Mouse (Mus musculus): ENCODE data around the gene Cdhr4. TPM values are rescaled to one million over a fixed set of nuclear protein-coding genes. Genes with fewer than 3 reads are reported as not detected.

Gene Cdhr4
- polyA plus RNA-seq, 1 experiment from 2014 or later, result 15.7 TPM

DNA sequence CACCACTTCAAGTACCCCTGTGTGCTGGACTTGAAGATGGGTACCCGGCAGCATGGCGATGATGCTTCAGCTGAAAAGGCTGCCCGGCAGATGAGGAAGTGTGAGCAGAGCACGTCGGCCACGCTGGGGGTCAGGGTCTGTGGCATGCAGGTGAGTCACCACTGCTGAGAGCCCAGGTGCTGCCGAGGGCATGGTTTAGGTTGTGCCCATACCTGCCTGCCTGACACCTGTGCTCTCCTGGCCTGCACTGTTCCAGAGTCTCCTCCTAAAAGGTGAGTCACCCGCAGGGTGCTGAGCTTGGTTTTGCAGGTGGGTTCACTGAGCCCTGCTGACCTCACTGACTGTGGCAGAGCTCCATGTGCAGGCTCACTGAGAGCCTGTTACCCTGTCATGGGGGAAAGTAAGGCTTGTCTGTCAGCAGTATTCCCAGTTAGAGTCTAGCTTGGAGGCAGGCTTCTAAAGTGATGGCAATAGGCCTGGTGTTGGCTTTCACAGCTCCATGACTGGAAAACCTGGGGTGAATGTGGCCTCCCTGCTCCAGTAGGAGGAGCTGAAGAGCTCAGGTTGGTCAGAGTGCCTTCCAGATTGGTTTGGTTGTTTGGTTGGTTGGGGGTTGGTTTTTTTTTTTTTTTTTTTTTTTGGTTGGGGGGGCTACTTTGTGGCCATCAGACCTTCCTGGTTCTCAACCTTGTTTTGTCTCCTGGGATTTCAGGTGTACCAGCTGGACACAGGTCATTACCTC, 52.6 kb downstream of the Cdhr4 start:
- DNase-seq (ENCODE audit: low spot score) (no peak), ATAC-seq (replicated peaks; ENCODE audit: low FRiP score, low TSS enrichment, low read depth) (no peak)
- no peak overlapping the region for H3K27ac ChIP-seq (ENCODE audit: low read depth)
- H3K9me3 ChIP-seq (ENCODE audit: control insufficient read depth, low read length), result no peaks in the 10 kb centered on the region
- H3K27me3 ChIP-seq (replicated peaks; ENCODE audit: control insufficient read depth, insufficient read depth, low read length), result no peaks in the 10 kb centered on the region
- peaks cover 64% of the 10 kb centered on the region for H3K36me3 ChIP-seq (ENCODE audit: control insufficient read depth, insufficient read depth, low read length)
- no peak overlapping the region for H3K4me2 ChIP-seq (ENCODE audit: low read length)
- H3K4me1 ChIP-seq (replicated peaks; ENCODE audit: control insufficient read depth, insufficient read depth, low read length), result peaks cover 12% of the 10 kb centered on the region; the same call in 1 of the 2 replicates
- WGBS, result 97% methylated on average over 8 of the region's 8 CpGs
- no peak overlapping the region for H3K4me3 ChIP-seq (ENCODE audit: low read depth, low read length)
- no peak overlapping the region for H3K9ac ChIP-seq (ENCODE audit: low read length)

- 94% methylated on average over 4 of the region's 4 CpGs for WGBS
- H3K9ac ChIP-seq (ENCODE audit: low read length), result no peak overlapping the region
- H3K4me2 ChIP-seq (ENCODE audit: low read length), result no peak overlapping the region
- H3K27me3 ChIP-seq (replicated peaks; ENCODE audit: control insufficient read depth, insufficient read depth, low read length), result no peaks in the 10 kb centered on the region
- DNase-seq (ENCODE audit: low spot score), result no peak
- H3K27ac ChIP-seq (ENCODE audit: low read depth), result no peak overlapping the region
- ATAC-seq (replicated peaks; ENCODE audit: low FRiP score, low TSS enrichment, low read depth), result no peak
- peaks cover 15% of the 10 kb centered on the region; the same call in 1 of the 2 replicates for H3K4me1 ChIP-seq (replicated peaks; ENCODE audit: control insufficient read depth, insufficient read depth, low read length)
- H3K9me3 ChIP-seq (ENCODE audit: control insufficient read depth, low read length), result no peaks in the 10 kb centered on the region
- peaks cover 67% of the 10 kb centered on the region for H3K36me3 ChIP-seq (ENCODE audit: control insufficient read depth, insufficient read depth, low read length)
- H3K4me3 ChIP-seq (ENCODE audit: low read depth, low read length), result no peak overlapping the region
Measured at GRCm38 (mm10) chr9:108046582-108046981, 54.3 kb downstream of the Cdhr4 start.

DNA sequence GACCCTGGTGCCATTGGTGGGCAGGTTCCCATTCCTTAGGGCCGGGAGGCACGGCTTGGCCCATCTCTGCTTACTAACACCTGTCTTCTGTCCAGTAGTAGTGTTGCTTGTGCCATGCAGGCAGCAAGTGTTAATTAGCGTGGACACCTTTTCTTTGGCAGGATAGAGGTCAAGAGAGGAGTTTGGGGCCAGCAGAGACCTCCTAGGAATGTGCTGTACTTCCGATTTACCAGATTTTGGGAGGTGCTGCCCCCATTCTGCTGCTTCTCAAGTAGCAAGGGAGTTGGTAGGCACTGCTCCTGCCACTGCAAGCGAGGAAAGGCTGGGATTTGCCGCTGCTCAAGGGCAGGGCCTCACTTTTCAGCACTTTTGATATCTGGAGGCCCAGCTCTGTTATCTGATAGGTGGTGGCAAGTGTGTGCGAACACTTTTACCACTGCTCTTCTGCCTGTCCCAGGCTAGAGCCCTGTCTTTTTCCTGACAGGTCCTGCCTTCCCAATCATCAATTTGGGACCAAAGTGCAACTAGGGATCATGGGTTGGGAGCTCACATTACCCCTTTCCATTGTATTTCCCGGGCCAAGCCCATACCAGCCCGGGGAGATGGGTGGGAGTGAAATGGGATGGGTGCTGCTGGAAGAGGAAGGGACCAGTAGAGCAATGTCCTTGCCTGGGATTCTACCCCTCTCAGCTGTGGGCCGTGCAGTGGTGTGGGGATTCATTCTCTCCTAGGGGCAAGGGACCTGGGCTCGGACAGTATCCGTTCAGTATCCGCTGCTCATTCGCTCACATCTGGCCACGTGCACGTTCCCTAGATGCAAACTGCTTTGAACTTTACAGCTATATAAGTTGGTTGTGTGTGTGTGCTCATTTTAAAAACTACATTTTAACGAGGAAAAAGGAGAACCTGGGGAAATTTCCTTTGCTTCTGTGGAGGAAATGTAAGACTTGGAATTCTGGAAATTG, 55.6 kb downstream of the Cdhr4 start:
- Histone ChIP-seq H3K9ac (ENCODE audit: low read length) (peak overlapping the region; percentile 82; the same call in 1 of the 2 replicates), H3K27ac (ENCODE audit: low read depth) (peak overlapping the region; percentile 74), H3K4me2 (ENCODE audit: low read length) (peak overlapping the region; percentile 93), H3K4me1 (replicated peaks; ENCODE audit: control insufficient read depth, insufficient read depth, low read length) (peaks cover 15% of the 10 kb centered on the region; the same call in 1 of the 2 replicates), H3K9me3 (ENCODE audit: control insufficient read depth, low read length) (no peaks in the 10 kb centered on the region), H3K27me3 (replicated peaks; ENCODE audit: control insufficient read depth, insufficient read depth, low read length) (no peaks in the 10 kb centered on the region), H3K36me3 (ENCODE audit: control insufficient read depth, insufficient read depth, low read length) (peaks cover 58% of the 10 kb centered on the region), H3K4me3 (ENCODE audit: low read depth, low read length) (peak overlapping the region; percentile 91; the same call in 1 of the 2 replicates)
- WGBS, result 48% methylated on average over 17 of the region's 17 CpGs
- no peak for DNase-seq (ENCODE audit: low spot score)
- no peak for ATAC-seq (replicated peaks; ENCODE audit: low FRiP score, low TSS enrichment, low read depth)

- H3K4me3 ChIP-seq (ENCODE audit: low read depth, low read length), result peak overlapping the region; percentile 91
- peak; percentile 44 for ATAC-seq (replicated peaks; ENCODE audit: low FRiP score, low TSS enrichment, low read depth)
- no peaks in the 10 kb centered on the region for H3K27me3 ChIP-seq (replicated peaks; ENCODE audit: control insufficient read depth, insufficient read depth, low read length)
- peak overlapping the region; percentile 82 for H3K9ac ChIP-seq (ENCODE audit: low read length)
- peak overlapping the region; percentile 74 for H3K27ac ChIP-seq (ENCODE audit: low read depth)
- WGBS, result 1% methylated on average over 19 of the region's 19 CpGs
- peaks cover 53% of the 10 kb centered on the region for H3K36me3 ChIP-seq (ENCODE audit: control insufficient read depth, insufficient read depth, low read length)
- peak overlapping the region; percentile 93 for H3K4me2 ChIP-seq (ENCODE audit: low read length)
- no peaks in the 10 kb centered on the region for H3K9me3 ChIP-seq (ENCODE audit: control insufficient read depth, low read length)
- no peak for DNase-seq (ENCODE audit: low spot score)
- peaks cover 19% of the 10 kb centered on the region; the same call in 1 of the 2 replicates for H3K4me1 ChIP-seq (replicated peaks; ENCODE audit: control insufficient read depth, insufficient read depth, low read length)
Measured at GRCm38 (mm10) chr9:108048566-108048955, 56.3 kb downstream of the Cdhr4 start.

GRCm38 (mm10) chr9:108049016-108049455, 56.7 kb downstream of the Cdhr4 start, which contains the start of gene Gmppb:
TSS of gene Gmppb (plus strand) at chr9:108049242.
- Histone ChIP-seq H3K4me1 (replicated peaks; ENCODE audit: control insufficient read depth, insufficient read depth, low read length) (peaks cover 19% of the 10 kb centered on the region; the same call in 1 of the 2 replicates), H3K9me3 (ENCODE audit: control insufficient read depth, low read length) (no peaks in the 10 kb centered on the region), H3K36me3 (ENCODE audit: control insufficient read depth, insufficient read depth, low read length) (peaks cover 57% of the 10 kb centered on the region), H3K4me2 (ENCODE audit: low read length) (peak within 1 kb of the TSS; percentile 93), H3K27me3 (replicated peaks; ENCODE audit: control insufficient read depth, insufficient read depth, low read length) (no peaks in the 10 kb centered on the region), H3K27ac (ENCODE audit: low read depth) (peak within 1 kb of the TSS; percentile 80), H3K9ac (ENCODE audit: low read length) (peak within 1 kb of the TSS; percentile 82), H3K4me3 (ENCODE audit: low read depth, low read length) (peak within 1 kb of the TSS; percentile 91)
- peak; percentile 91 for ATAC-seq (replicated peaks; ENCODE audit: low FRiP score, low TSS enrichment, low read depth)
- peak; percentile 96 for DNase-seq (ENCODE audit: low spot score)
- WGBS, result under 1% methylated on average over 39 of the region's 39 CpGs

Other genes starting within 250 kb of the Cdhr4 start
- gene Rbm5, start 221.5 kb upstream of the Cdhr4 start, polyA plus RNA-seq (2014; fragmentation: Nextera tagmentation; extraction: Ambion mirVana), result 156 and 174 TPM in 2 replicates
- gene Rbm6, start 119.3 kb upstream of the Cdhr4 start, polyA plus RNA-seq (2014; fragmentation: Nextera tagmentation; extraction: Ambion mirVana), result 64.2 and 74.5 TPM in 2 replicates
- 17.2 and 21.7 TPM in 2 replicates for gene Mon1a, start 104.3 kb upstream of the Cdhr4 start, polyA plus RNA-seq (2014; fragmentation: Nextera tagmentation; extraction: Ambion mirVana)
- 3.9 and 4.1 TPM in 2 replicates for gene Mst1r, start 85.6 kb upstream of the Cdhr4 start, polyA plus RNA-seq (2014; fragmentation: Nextera tagmentation; extraction: Ambion mirVana)
- gene Actl11, start 64.0 kb upstream of the Cdhr4 start, polyA plus RNA-seq (2014; fragmentation: Nextera tagmentation; extraction: Ambion mirVana), result not detected in 2 replicates
- 1.7 and 1.9 TPM in 2 replicates for gene Camkv, start 56.8 kb upstream of the Cdhr4 start, polyA plus RNA-seq (2014; fragmentation: Nextera tagmentation; extraction: Ambion mirVana)
- 23.9 and 24.1 TPM in 2 replicates for gene Traip, start 42.4 kb upstream of the Cdhr4 start, polyA plus RNA-seq (2014; fragmentation: Nextera tagmentation; extraction: Ambion mirVana)
- gene Uba7, start 17.0 kb upstream of the Cdhr4 start, polyA plus RNA-seq (2014; fragmentation: Nextera tagmentation; extraction: Ambion mirVana), result 48.0 and 51.1 TPM in 2 replicates
- 8.7 and 11.4 TPM in 2 replicates for gene Gm20661, start 9.4 kb upstream of the Cdhr4 start, polyA plus RNA-seq (2014; fragmentation: Nextera tagmentation; extraction: Ambion mirVana)
- 58.7 and 62.4 TPM in 2 replicates for gene Inka1, start 6.6 kb upstream of the Cdhr4 start, polyA plus RNA-seq (2014; fragmentation: Nextera tagmentation; extraction: Ambion mirVana)
- 0.42 and 0.90 TPM in 2 replicates for gene Gm20662, start 3.9 kb downstream of the Cdhr4 start, polyA plus RNA-seq (2014; fragmentation: Nextera tagmentation; extraction: Ambion mirVana)
- gene Ip6k1, start 10.0 kb downstream of the Cdhr4 start, polyA plus RNA-seq (2014; fragmentation: Nextera tagmentation; extraction: Ambion mirVana), result 24.6 and 25.8 TPM in 2 replicates
- gene Gmppb, start 56.7 kb downstream of the Cdhr4 start, polyA plus RNA-seq (2014; fragmentation: Nextera tagmentation; extraction: Ambion mirVana), result 29.1 and 33.5 TPM in 2 replicates
- 2.5 and 2.7 TPM in 2 replicates for gene Amigo3, start 60.7 kb downstream of the Cdhr4 start, polyA plus RNA-seq (2014; fragmentation: Nextera tagmentation; extraction: Ambion mirVana)
- gene Mst1, start 87.9 kb downstream of the Cdhr4 start, polyA plus RNA-seq (2014; fragmentation: Nextera tagmentation; extraction: Ambion mirVana), result 0.17 and 0.78 TPM in 2 replicates
- 30.7 and 33.2 TPM in 2 replicates for gene Rnf123, start 90.8 kb downstream of the Cdhr4 start, polyA plus RNA-seq (2014; fragmentation: Nextera tagmentation; extraction: Ambion mirVana)
- gene Apeh, start 102.1 kb downstream of the Cdhr4 start, polyA plus RNA-seq (2014; fragmentation: Nextera tagmentation; extraction: Ambion mirVana), result 57.7 and 61.1 TPM in 2 replicates
- gene Bsn, start 197.9 kb downstream of the Cdhr4 start, polyA plus RNA-seq (2014; fragmentation: Nextera tagmentation; extraction: Ambion mirVana), result 4.1 and 4.6 TPM in 2 replicates